Mouse (Mus musculus) forebrain, embryonic 12.5 days (tissue): ENCODE measurements around the gene Gm20696. TPM values are rescaled to one million over a fixed set of nuclear protein-coding genes. Genes with fewer than 3 reads are reported as not detected.

Source experiments
- ATAC-seq: fragments of 200-750 bp; cut with Nextera tagmentation; 2 replicates; pipeline ENCODE4 v1.8.0; 2017; ENCODE audit warnings: moderate TSS enrichment; ENCODE audit not compliant: low FRiP score
- H3K27ac ChIP-seq: fragments of 300-500 bp; sonication (generic); 2 replicates; pipeline ENCODE4 v1.5.1; 2016; ENCODE audit warnings: mild to moderate bottlenecking
- H3K27me3 ChIP-seq: fragments of 300-500 bp; sonication (generic); 2 replicates; pipeline ENCODE4 v1.6.1; 2016; ENCODE audit warnings: mild to moderate bottlenecking
- H3K36me3 ChIP-seq: fragments of 300-500 bp; sonication (generic); replicated peaks from 2 replicates; pipeline ENCODE4 v1.6.1; 2016; ENCODE audit warnings: mild to moderate bottlenecking
- H3K4me1 ChIP-seq: fragments of 300-500 bp; sonication (generic); 2 replicates; pipeline ENCODE4 v1.6.1; 2016
- H3K4me2 ChIP-seq: fragments of 300-500 bp; sonication (generic); 2 replicates; pipeline ENCODE4 v1.6.1; 2016; ENCODE audit warnings: mild to moderate bottlenecking, moderate library complexity
- H3K4me3 ChIP-seq: fragments of 300-500 bp; sonication (generic); replicated peaks from 2 replicates; pipeline ENCODE4 v1.5.1; 2016; ENCODE audit warnings: mild to moderate bottlenecking
- H3K9ac ChIP-seq: fragments of 300-500 bp; sonication (generic); 2 replicates; pipeline ENCODE4 v1.6.1; 2016; ENCODE audit warnings: mild to moderate bottlenecking
- H3K9me3 ChIP-seq: fragments of 300-500 bp; sonication (generic); 2 replicates; pipeline ENCODE4 v1.6.1; 2016
- WGBS: fragments of 180-500 bp; shearing (Covaris S2); methylation state at CpG from one replicate; pipeline ENCODE4 v1.1.7; 2016; 5-methylcytosine and 5-hydroxymethylcytosine counted together
- polyA plus RNA-seq: library from polyadenylated mRNA; unstranded; fragments of >200 nt; fragmentation: Nextera tagmentation; extraction: Ambion mirVana; gene quantifications from 2 replicates; pipeline ENCODE4 v1.2.1, GENCODE M21; 2016

The Gm20696 gene
- polyA plus RNA-seq, 1 experiment from 2014 or later, result 6.0 TPM

DNA sequence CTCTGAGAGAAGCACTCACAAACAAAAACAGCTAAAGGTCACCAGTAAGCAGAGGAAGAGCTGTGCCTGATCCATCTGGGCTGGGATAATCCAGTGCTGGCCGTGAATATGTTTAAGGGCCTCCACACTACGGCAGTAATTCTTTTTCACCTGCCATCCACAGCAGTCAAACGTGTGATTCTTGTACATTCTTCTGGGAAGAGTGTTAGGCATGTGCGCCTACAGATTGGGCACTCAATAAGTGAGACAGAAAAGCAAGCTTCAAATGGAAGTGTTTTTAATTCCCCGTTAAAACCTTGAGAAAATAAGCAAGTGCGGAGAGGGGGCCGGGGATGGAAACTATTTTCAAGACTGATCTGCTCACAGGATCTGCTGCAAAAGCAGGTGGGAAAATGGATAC lies 48.7 kb downstream of the Gm20696 start:
- Histone ChIP-seq H3K36me3 (no peaks in the 10 kb centered on the region), H3K27me3 (peaks cover 14% of the 10 kb centered on the region), H3K9me3 (no peaks in the 10 kb centered on the region), H3K4me1 (peaks cover 13% of the 10 kb centered on the region), H3K9ac (no peak overlapping the region), H3K4me3 (no peak overlapping the region), H3K27ac (no peak overlapping the region), H3K4me2 (no peak overlapping the region)
- no peak for ATAC-seq
- WGBS, result 70% methylated on average over 7 of the region's 7 CpGs

DNA sequence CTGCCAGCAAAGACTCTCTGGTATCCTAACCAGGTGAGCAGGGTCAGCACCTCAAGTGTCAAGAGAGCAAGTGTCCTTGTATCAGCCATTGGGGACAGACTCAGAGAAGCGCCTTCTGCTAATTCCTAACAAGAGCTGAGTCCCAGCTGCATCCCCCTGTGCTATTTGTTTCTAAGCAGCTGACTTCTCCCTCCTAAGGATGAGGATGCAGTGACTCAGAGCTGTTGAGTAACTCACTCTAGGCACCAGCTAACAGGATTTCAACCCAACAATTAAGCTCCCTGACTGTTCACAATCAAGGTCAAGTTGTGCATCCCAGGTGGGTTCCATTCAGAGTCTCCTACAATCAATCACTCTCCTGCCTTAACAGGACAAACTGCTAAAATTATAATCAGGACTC lies 49.2 kb downstream of the Gm20696 start:
- Histone ChIP-seq H3K4me2 (no peak overlapping the region), H3K27ac (no peak overlapping the region), H3K36me3 (no peaks in the 10 kb centered on the region), H3K9ac (no peak overlapping the region), H3K9me3 (no peaks in the 10 kb centered on the region), H3K27me3 (peaks cover 16% of the 10 kb centered on the region), H3K4me3 (no peak overlapping the region), H3K4me1 (peaks cover 10% of the 10 kb centered on the region)
- 89% methylated on average over 1 of the region's 1 CpGs for WGBS
- no peak for ATAC-seq

DNA sequence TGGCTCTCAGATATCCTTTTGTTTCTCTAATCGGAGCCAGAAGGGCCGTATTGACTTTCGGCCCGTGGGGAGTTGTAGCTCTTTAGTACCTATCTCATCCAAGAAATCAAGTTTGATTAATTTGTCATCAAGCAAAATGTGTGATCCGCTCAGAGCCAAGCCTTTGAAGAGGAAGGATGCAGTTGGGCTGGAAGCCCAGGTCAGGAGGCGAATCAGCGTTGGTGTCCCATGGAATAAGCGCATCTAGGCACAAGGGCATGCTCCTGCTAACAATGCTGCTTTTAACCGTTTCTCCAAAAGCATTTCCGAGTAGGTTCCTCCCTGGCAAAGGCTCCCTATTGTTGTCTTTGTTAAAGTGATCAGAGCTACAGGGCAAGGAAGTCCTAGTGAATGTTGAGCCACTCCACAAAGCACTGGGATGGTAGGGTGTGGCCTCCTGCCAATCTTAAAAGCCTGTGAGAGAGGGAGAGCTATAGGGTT lies 51.3 kb downstream of the Gm20696 start:
- Histone ChIP-seq H3K36me3 (no peaks in the 10 kb centered on the region), H3K4me2 (no peak overlapping the region), H3K27ac (no peak overlapping the region), H3K27me3 (peaks cover 16% of the 10 kb centered on the region), H3K9me3 (no peaks in the 10 kb centered on the region), H3K4me1 (peaks cover 16% of the 10 kb centered on the region), H3K4me3 (no peak overlapping the region), H3K9ac (no peak overlapping the region)
- ATAC-seq, result no peak
- 15% methylated on average over 10 of the region's 10 CpGs for WGBS

GRCm38 (mm10) chr6:99614566-99615271 lies 51.9 kb downstream of the Gm20696 start:
- Histone ChIP-seq H3K4me3 (no peak overlapping the region), H3K4me1 (peaks cover 16% of the 10 kb centered on the region), H3K27ac (no peak overlapping the region), H3K4me2 (no peak overlapping the region), H3K27me3 (peaks cover 16% of the 10 kb centered on the region), H3K9ac (no peak overlapping the region), H3K9me3 (no peaks in the 10 kb centered on the region), H3K36me3 (no peaks in the 10 kb centered on the region)
- WGBS, result 66% methylated on average over 17 of the region's 17 CpGs
- ATAC-seq, result no peak

DNA sequence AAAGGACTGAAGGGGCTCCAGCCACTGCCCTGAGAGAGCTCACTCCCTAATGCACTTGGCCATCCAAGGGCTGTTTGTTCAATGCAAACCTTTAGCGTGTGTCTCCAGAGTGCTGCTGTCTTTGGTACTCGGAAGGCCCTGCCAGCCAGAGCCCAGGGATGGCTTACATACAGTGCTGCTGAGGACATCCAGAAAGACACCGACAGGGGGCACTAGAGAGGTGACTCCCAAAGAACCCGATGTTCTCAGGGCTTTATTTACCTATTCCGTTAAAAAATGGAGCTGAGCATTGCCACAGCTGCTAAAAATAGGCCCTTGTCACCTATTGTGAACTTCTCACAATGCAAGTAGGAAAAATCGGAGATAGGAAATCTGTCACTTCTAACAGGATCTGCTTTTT lies 54.7 kb downstream of the Gm20696 start:
- Histone ChIP-seq H3K27ac (no peak overlapping the region), H3K4me3 (no peak overlapping the region), H3K36me3 (no peaks in the 10 kb centered on the region), H3K9ac (no peak overlapping the region), H3K4me2 (no peak overlapping the region), H3K9me3 (no peaks in the 10 kb centered on the region), H3K4me1 (peaks cover 16% of the 10 kb centered on the region), H3K27me3 (peaks cover 19% of the 10 kb centered on the region)
- 57% methylated on average over 6 of the region's 6 CpGs for WGBS
- no peak for ATAC-seq

DNA sequence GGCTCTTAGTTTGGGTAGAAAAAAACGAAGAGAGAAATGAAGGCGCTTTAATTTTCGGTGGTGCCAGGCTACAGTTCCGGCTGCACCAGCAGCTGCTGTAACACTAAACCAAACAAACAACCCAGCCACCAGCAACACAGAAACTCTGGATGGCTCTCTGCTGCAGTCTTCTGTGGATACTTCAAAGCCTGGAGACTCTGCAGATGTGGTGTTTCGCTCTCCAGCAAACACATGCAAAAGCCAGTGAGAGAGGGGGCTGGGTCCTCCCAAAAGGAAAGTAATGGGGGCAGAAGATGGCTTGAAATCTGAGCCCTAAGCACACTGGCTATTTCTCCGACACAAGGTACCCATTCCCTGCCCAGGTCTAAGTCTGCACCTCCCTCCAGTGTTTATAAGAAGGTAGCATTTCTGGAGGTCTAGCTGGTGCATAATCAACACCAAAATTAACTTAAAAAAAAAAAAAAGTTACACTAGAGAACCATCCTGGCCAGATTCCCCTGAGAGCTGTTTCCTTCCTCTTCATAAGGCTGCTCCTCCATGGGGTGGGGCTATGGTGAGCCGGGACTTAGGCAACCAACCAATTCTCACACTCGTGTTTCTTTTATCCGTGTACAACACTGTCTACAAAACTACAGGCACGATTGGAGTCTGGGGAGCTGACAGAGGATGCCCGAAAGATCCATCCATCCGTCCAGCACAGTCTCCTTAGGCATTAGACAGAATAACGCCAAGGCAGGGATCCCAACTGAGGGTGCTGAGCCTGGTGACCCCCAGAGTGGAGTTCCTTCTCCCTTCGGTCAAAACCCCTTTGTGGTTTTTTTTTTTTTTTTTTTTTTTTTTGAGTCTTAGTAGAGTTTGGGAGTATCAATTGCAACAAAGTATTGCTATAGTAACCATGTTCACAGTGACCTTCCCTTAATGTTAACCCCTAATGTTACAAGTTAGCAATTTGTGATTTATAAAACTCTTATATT lies 55.9 kb downstream of the Gm20696 start:
- 65% methylated on average over 14 of the region's 14 CpGs for WGBS
- Histone ChIP-seq H3K9ac (no peak overlapping the region), H3K27me3 (peaks cover 19% of the 10 kb centered on the region), H3K36me3 (no peaks in the 10 kb centered on the region), H3K27ac (no peak overlapping the region), H3K4me1 (peaks cover 14% of the 10 kb centered on the region), H3K9me3 (no peaks in the 10 kb centered on the region), H3K4me2 (no peak overlapping the region), H3K4me3 (no peak overlapping the region)
- no peak for ATAC-seq

DNA sequence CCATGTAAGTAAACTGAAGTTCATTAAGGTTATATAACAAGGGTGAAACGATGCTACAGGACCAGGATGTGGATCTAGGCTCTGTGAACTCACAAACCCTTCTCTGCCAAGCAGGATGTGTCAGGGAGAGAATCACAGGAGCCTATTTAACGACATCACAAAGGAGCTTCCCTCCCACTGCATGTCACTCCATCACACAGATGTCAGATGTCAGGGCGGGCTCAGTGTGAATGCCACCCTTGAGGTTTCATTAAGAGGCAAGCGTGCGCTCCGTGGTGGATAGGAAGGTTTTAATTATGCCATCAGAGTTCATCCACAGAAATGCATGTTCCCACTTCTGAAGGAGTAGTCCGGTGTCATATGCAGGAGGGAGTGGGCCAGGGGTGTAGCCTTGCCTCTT lies 60.5 kb downstream of the Gm20696 start:
- Histone ChIP-seq H3K27ac (no peak overlapping the region), H3K9ac (no peak overlapping the region), H3K36me3 (no peaks in the 10 kb centered on the region), H3K27me3 (peaks cover 3% of the 10 kb centered on the region; the same call in 1 of the 2 replicates), H3K4me2 (no peak overlapping the region), H3K4me1 (peaks cover 6% of the 10 kb centered on the region; the same call in 1 of the 2 replicates), H3K4me3 (no peak overlapping the region), H3K9me3 (no peaks in the 10 kb centered on the region)
- WGBS, result 56% methylated on average over 7 of the region's 7 CpGs
- ATAC-seq, result no peak

DNA sequence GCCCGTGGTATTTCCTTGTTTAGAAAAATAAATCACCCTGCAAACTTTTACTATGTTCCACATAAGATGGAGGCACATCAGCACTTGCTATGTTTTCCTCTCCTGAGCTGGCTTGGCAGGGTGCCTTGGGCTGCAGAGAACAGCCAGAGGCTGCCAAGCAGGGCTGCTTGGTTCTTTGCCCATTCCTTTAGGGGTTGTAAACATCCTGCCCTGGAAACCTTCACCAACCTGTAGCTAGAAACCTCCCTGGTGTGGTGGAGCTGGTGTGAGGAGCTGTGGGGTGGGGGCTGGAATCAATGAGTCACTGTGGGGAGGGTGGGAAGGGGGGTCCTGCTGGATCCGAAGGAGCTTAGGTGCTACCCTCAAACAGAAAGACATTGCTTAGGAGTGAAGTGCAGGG lies 61.8 kb downstream of the Gm20696 start:
- Histone ChIP-seq H3K4me3 (no peak overlapping the region), H3K9ac (no peak overlapping the region), H3K4me2 (no peak overlapping the region), H3K27ac (no peak overlapping the region), H3K4me1 (peaks cover 4% of the 10 kb centered on the region), H3K27me3 (peaks cover 10% of the 10 kb centered on the region), H3K9me3 (no peaks in the 10 kb centered on the region), H3K36me3 (no peaks in the 10 kb centered on the region)
- ATAC-seq, result no peak
- 87% methylated on average over 2 of the region's 2 CpGs for WGBS

DNA sequence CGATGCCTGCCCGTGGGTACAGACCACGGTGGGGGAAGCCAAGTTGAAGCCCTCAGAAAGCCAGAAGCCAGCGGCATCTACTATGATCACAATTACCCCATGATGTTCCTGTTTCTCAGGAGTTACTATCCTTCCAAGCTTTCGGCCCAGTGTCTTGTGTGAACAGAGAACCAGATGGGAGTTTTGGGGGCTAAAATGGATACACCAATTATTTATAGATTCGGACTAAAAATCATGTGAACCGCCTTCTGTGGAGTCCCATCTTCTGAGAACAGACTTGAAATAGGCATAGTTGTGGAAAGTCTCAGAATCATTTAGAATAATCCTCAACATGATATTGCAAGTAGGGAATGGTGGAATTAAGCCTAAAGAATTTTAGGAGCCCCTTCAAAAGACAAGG lies 64.2 kb downstream of the Gm20696 start:
- Histone ChIP-seq H3K4me1 (peaks cover 14% of the 10 kb centered on the region), H3K36me3 (no peaks in the 10 kb centered on the region), H3K27me3 (peaks cover 11% of the 10 kb centered on the region), H3K4me2 (no peak overlapping the region), H3K9ac (no peak overlapping the region), H3K4me3 (no peak overlapping the region), H3K27ac (no peak overlapping the region), H3K9me3 (no peaks in the 10 kb centered on the region)
- no peak for ATAC-seq
- 92% methylated on average over 7 of the region's 7 CpGs for WGBS

DNA sequence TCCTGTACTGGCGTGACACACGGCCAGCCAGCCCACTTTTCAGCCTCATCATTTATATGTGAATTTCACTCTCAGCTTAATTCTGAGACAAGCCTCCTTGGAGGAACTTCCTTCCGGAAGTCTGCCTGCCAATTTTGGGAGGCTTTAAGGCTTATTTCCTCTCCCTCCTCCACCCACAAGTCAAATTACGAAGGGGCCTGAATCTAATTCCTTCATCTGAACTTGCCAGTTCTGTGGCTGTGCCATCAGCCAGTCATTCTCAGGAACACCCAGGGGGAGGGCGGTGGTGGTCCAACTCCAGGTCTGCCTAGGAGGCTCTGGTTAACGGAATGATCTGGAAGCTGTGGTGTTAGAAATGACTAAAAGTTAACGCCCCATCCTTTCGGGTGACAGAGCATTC lies 65.7 kb downstream of the Gm20696 start:
- H3K9me3 ChIP-seq, result no peaks in the 10 kb centered on the region
- H3K27me3 ChIP-seq, result peaks cover 13% of the 10 kb centered on the region
- WGBS, result 84% methylated on average over 8 of the region's 8 CpGs
- no peak overlapping the region for H3K4me2 ChIP-seq
- no peak overlapping the region for H3K9ac ChIP-seq
- no peaks in the 10 kb centered on the region for H3K36me3 ChIP-seq
- H3K27ac ChIP-seq, result no peak overlapping the region
- peaks cover 14% of the 10 kb centered on the region for H3K4me1 ChIP-seq
- no peak overlapping the region for H3K4me3 ChIP-seq
- ATAC-seq, result no peak

GRCm38 (mm10) chr6:99600168-99600793 lies 66.3 kb downstream of the Gm20696 start:
- no peaks in the 10 kb centered on the region for H3K9me3 ChIP-seq
- no peak overlapping the region for H3K4me2 ChIP-seq
- H3K36me3 ChIP-seq, result no peaks in the 10 kb centered on the region
- peaks cover 13% of the 10 kb centered on the region for H3K27me3 ChIP-seq
- H3K9ac ChIP-seq, result no peak overlapping the region
- H3K4me1 ChIP-seq, result peaks cover 14% of the 10 kb centered on the region
- no peak overlapping the region for H3K4me3 ChIP-seq
- WGBS, result 33% methylated on average over 10 of the region's 10 CpGs
- H3K27ac ChIP-seq, result no peak overlapping the region
- peak; percentile 67; the same call in 1 of the 2 replicates for ATAC-seq

DNA sequence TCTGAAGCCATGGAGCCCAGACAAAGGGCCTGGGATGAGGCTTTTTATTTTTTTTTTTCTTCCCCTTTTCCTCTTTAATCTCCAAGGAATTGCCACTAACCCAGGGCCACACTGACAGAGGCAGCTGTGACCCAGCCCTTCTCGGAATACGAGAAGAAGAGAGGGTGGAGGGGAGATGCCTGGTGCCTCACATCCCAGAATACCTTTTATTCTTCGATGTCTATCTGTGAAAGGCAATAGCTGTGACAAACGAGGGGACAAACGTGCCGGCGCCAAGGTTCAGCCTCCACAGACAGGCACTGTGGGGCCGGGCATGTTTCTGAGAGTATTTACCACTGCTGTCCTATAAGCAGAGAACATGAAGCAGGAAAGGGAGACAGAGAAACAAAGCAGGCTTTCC lies 66.9 kb downstream of the Gm20696 start:
- peak; percentile 39; the same call in 1 of the 2 replicates for ATAC-seq
- H3K27me3 ChIP-seq, result peaks cover 13% of the 10 kb centered on the region
- no peaks in the 10 kb centered on the region for H3K36me3 ChIP-seq
- H3K27ac ChIP-seq, result 0 out of 2 replicates have a peak overlapping the region, but pooled peaks have one; percentile 27
- peaks cover 14% of the 10 kb centered on the region for H3K4me1 ChIP-seq
- no peaks in the 10 kb centered on the region for H3K9me3 ChIP-seq
- WGBS, result 14% methylated on average over 8 of the region's 8 CpGs
- no peak overlapping the region for H3K4me3 ChIP-seq
- H3K4me2 ChIP-seq, result peak overlapping the region; percentile 11; the same call in 1 of the 2 replicates
- no peak overlapping the region for H3K9ac ChIP-seq
